Mouse (Mus musculus) spleen, adult 2 months (tissue): ENCODE data around the gene Acvr1b. TPM values are rescaled to one million over a fixed set of nuclear protein-coding genes. Genes with fewer than 3 reads are reported as not detected.

Experiments
- DNase-seq, 2 experiments: peaks; one replicate each; pipeline versions ENCODE4 v3.0.0 to v3.0.0-alpha.2; 2012 to 2021; ENCODE audit warnings: low spot score in 2 of 2, low read depth in 1 of 2
- H3K27ac ChIP-seq: fragments of 200-500 bp; 2 replicates; pipeline ENCODE4 v1.5.1; 2012; ENCODE audit warnings: low read length, inconsistent platforms; ENCODE audit not compliant: insufficient read depth
- H3K27me3 ChIP-seq: fragments of 200-500 bp; 2 replicates; pipeline ENCODE4 v1.6.1; 2012; ENCODE audit warnings: mild to moderate bottlenecking, moderate library complexity, low read length, inconsistent platforms; ENCODE audit not compliant: control insufficient read depth, insufficient read depth
- H3K36me3 ChIP-seq: fragments of 200-500 bp; 2 replicates; pipeline ENCODE4 v1.6.1; 2012; ENCODE audit warnings: mild to moderate bottlenecking, low read length, inconsistent platforms; ENCODE audit not compliant: control insufficient read depth, insufficient read depth
- H3K4me1 ChIP-seq: fragments of 200-500 bp; 2 replicates; pipeline ENCODE4 v1.6.1; 2011; ENCODE audit warnings: inconsistent platforms; ENCODE audit not compliant: control insufficient read depth, insufficient read depth, insufficient read length
- H3K4me3 ChIP-seq: fragments of 200-500 bp; 2 replicates; pipeline ENCODE4 v1.5.1; 2011; ENCODE audit warnings: mild to moderate bottlenecking, inconsistent platforms; ENCODE audit not compliant: insufficient read depth, insufficient read length; ENCODE audit errors: extremely low read depth
- CTCF ChIP-seq: fragments of 200-500 bp; IDR thresholded peaks from 2 replicates; pipeline ENCODE4 v1.5.1; 2011; ENCODE audit warnings: mild to moderate bottlenecking, inconsistent platforms; ENCODE audit not compliant: insufficient read depth, insufficient read length, insufficient replicate concordance; ENCODE audit errors: extremely low read depth
- POLR2A ChIP-seq: fragments of 200-500 bp; IDR thresholded peaks from 2 replicates; pipeline ENCODE4 v1.6.1; 2011; ENCODE audit warnings: low read depth, low read length, inconsistent platforms
- WGBS: fragments of 180-500 bp; shearing (Covaris S2); methylation state at CpG from one replicate; pipeline ENCODE4 v1.1.7; 2018; 5-methylcytosine and 5-hydroxymethylcytosine counted together
- polyA plus RNA-seq: library from polyadenylated mRNA; depleted of rRNA; stranded (reverse); fragments of >200 nt; gene quantifications from 2 replicates; pipeline ENCODE4 v1.2.3, GENCODE M21; 2012

The Acvr1b gene
- polyA plus RNA-seq, 1 experiment: 17.9 TPM

DNA sequence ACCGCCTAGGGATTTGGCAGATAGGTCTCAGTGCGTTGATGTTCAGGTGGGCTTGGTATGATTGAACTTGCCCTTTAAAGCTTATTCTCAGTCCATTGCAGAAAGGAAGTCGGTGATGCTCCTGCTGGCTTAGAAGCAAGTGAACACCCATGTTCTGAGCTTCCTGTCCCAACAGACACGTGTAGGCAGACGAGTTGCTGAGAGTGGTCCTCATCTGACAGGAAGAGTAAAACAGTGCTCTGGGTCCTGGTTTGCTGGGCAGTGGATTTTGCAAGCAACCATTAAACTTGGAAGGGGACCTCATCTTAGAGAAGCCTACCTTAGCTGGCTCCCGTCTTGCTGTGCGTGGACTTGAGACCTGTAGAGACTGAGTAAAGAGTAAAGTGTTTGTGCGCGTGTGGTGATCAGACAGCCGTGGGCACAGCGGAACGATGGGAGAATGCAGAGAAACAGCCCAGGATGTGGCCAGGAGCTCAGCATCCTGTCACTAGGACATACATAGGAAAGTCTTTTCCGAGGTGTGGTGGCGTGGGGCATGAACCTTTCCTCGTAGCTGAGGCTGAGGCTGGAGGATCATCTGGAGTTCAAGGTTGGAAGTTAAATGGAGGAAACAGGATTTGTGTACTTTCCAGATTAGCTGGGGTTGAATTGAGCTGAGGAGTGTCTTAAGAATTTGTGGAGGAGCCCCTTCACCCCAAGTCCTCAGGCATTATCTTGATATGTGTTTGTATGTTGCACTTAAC is 6.7 kb downstream of the Acvr1b start:
- no peak for TF ChIP-seq POLR2A
- no peak for TF ChIP-seq CTCF
- no peak for DNase-seq
- Histone ChIP-seq H3K27me3 (no peaks in the 10 kb centered on the region), H3K4me3 (no peak overlapping the region), H3K27ac (peak overlapping the region; percentile 39; the same call in 1 of the 2 replicates), H3K36me3 (no peaks in the 10 kb centered on the region), H3K4me1 (peaks cover 6% of the 10 kb centered on the region; the same call in 1 of the 2 replicates)
- WGBS: 41% methylated on average over 15 of the region's 15 CpGs

DNA sequence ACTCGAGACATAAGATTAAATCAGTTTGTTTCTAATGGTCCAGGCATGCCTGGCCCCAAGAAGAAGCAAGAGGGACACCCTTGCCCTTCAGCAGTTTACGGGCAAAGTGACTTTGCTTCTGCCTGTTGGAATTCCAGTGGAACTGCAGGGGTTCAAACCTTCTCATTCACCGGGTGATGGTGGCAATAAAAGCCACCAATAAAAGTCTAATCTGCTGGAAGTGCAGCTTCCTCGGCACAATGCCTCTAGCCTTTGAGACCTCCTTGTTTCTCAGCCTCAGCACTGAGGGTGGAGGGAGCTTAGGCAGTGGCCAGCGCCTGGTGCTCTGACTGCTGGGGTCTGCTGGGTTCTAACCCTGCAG is 7.2 kb downstream of the Acvr1b start:
- H3K4me3 ChIP-seq: no peak overlapping the region
- TF ChIP-seq CTCF: no peak
- no peak for TF ChIP-seq POLR2A

DNA sequence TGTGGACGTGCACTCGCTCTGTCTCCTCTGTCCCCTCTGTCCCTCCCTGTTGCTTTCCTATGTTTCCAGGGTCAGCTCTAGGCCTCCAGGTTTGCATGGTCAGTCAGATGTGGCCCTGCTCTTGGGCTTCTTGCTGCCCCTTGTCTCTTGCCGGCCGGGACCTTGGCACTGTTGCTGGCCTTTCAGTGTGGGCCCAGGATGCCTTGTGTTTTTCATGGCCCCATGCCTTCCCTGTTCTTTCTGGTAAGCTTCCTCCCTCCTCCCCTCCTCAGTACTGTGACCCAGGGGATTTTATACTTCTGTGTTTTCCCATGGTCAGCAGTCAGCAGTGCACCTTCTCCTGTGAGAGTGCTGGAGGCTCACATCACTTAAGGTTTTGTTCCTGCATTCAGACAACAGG is 7.6 kb downstream of the Acvr1b start:
- Histone ChIP-seq H3K36me3 (no peaks in the 10 kb centered on the region), H3K4me3 (no peak overlapping the region), H3K27me3 (no peaks in the 10 kb centered on the region), H3K4me1 (peaks cover 6% of the 10 kb centered on the region; the same call in 1 of the 2 replicates), H3K27ac (no peak overlapping the region)
- no peak for DNase-seq
- no peak for TF ChIP-seq POLR2A
- TF ChIP-seq CTCF: no peak
- 80% methylated on average over 4 of the region's 4 CpGs for WGBS

More for the DNA sequence above, 7.2 kb downstream of the Acvr1b start:
- no peaks in the 10 kb centered on the region for H3K27me3 ChIP-seq
- peaks cover 6% of the 10 kb centered on the region; the same call in 1 of the 2 replicates for H3K4me1 ChIP-seq
- WGBS: 75% methylated on average over 5 of the region's 5 CpGs
- 0 out of 2 replicates have a peak overlapping the region, but pooled peaks have one; percentile 39 for H3K27ac ChIP-seq
- no peak for DNase-seq
- no peaks in the 10 kb centered on the region for H3K36me3 ChIP-seq

DNA sequence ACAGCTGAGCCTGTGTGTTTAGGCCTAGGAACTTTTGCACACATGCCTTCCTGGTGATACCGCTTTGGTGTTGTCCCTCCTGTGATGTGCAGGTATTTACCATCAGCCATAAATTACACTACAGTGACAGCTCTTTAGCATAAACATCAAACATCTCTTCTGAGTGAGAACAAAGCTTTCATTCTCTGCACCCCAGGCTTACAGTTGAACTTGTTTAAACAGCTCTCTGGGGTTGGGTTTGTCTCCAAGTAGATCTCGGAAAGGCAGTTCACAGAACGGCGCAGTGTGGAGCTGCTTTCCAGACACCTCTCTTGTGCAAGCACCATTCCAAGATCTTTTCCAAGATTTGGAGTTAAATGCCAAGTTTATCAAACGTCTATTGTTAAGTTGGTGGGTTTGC is 8.8 kb downstream of the Acvr1b start:
- Histone ChIP-seq H3K4me1 (peaks cover 6% of the 10 kb centered on the region; the same call in 1 of the 2 replicates), H3K4me3 (no peak overlapping the region), H3K27ac (no peak overlapping the region), H3K36me3 (no peaks in the 10 kb centered on the region), H3K27me3 (no peaks in the 10 kb centered on the region)
- DNase-seq: no peak
- TF ChIP-seq CTCF (no peak), POLR2A (no peak)
- WGBS: 80% methylated on average over 5 of the region's 5 CpGs

DNA sequence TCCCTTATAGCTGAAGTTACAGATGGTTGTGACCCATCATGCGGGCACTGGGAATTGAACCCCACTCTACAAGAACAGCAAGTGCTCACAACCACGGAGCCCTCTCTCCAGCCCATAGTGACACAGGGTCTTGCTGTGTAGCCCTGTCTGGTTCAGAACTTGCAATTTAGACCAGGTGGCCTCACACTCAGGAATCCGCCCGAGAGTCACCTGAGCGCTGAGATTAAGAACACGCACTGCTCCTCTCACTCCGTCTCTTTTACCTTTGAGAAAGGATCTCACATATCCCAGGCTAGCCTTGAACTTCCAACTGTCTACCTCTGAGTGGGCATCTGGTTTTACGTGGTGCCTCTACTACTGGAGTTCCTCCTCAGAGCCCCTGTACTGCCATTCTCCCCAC is 10.4 kb downstream of the Acvr1b start:
- H3K4me3 ChIP-seq: no peak overlapping the region
- 92% methylated on average over 8 of the region's 8 CpGs for WGBS
- peaks cover 13% of the 10 kb centered on the region; the same call in 1 of the 2 replicates for H3K4me1 ChIP-seq
- no peak overlapping the region for H3K27ac ChIP-seq
- H3K27me3 ChIP-seq: no peaks in the 10 kb centered on the region
- no peak for DNase-seq
- no peaks in the 10 kb centered on the region for H3K36me3 ChIP-seq
- TF ChIP-seq POLR2A: no peak
- no peak for TF ChIP-seq CTCF

DNA sequence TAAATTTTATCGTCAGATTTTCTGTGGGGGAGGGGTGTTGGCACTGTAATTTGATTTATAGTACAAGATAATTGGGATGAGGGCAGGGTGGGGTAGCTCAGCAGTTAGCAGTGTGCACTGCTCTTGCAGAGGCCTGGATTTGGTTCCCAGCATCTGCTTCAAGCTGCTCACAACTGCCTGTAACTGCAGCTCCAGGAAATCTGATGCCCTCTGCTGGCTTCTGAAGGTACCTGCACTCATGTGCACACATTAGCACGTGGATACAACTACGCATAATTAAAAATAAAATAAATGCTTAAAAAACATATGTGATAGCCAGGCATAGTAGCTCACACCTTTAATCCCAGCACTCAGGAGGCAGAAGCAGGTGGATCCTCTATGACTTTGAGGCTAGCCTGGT is 11.7 kb downstream of the Acvr1b start:
- H3K4me3 ChIP-seq: no peak overlapping the region
- no peak for DNase-seq
- H3K27ac ChIP-seq: no peak overlapping the region
- H3K36me3 ChIP-seq: no peaks in the 10 kb centered on the region
- no peaks in the 10 kb centered on the region for H3K27me3 ChIP-seq
- TF ChIP-seq CTCF (no peak), POLR2A (no peak)
- H3K4me1 ChIP-seq: peaks cover 20% of the 10 kb centered on the region; the same call in 1 of the 2 replicates
- WGBS: 97% methylated on average over 3 of the region's 3 CpGs

DNA sequence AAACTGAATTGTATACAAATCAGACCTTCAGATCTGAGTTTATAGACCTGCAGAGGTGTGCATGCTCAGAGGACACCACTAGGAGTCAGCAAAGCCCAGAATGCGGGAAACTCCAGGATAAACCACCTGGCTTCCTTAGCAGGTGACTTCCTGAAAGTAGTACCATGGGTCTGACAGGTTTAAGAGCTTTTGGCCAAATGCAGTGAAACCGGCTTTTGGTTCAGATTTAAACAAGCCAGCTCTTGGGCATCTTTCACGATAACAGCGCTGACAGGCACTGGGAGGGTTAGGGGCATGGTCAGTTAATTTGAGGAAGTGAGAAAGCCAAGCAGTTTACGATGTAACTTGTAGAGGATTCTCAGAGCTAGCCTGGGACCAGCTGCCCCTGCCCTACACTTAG is 14.0 kb downstream of the Acvr1b start:
- H3K4me1 ChIP-seq: peaks cover 26% of the 10 kb centered on the region; the same call in 1 of the 2 replicates
- no peaks in the 10 kb centered on the region for H3K36me3 ChIP-seq
- no peaks in the 10 kb centered on the region for H3K27me3 ChIP-seq
- 27% methylated on average over 5 of the region's 5 CpGs for WGBS
- no peak overlapping the region for H3K4me3 ChIP-seq
- TF ChIP-seq CTCF (no peak), POLR2A (no peak)
- no peak overlapping the region for H3K27ac ChIP-seq
- DNase-seq: no peak
